Mouse (Mus musculus) spleen, postnatal 10 days (tissue): ENCODE data around the gene Cfap77.

Experiments used
- DNase-seq, 2 experiments: peaks; one replicate each; pipeline ENCODE4 v3.0.0; 2021 to 2022; ENCODE audit warnings: low spot score in 2 of 2

Cfap77 gene

DNA sequence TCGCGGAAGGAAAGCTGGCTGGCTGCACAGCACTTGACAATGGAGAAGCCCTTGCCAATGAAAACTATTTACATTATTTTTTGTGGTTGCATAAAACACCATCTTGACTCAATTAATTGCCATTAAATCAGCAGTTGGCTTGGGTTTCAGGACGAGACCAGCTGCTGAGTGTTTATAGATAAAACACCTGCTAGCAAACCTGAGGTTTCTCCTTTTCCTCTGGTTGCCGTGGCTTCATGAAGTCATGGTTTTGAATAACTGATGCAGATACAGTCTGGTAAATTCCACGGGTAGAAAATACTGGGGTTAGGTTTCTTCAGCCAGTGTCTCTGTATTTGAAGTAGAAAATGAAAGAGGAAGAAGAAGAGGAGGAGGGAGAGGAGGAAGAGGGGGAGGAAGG is 2.9 kb downstream of the Cfap77 start:
- no peak for DNase-seq

DNA sequence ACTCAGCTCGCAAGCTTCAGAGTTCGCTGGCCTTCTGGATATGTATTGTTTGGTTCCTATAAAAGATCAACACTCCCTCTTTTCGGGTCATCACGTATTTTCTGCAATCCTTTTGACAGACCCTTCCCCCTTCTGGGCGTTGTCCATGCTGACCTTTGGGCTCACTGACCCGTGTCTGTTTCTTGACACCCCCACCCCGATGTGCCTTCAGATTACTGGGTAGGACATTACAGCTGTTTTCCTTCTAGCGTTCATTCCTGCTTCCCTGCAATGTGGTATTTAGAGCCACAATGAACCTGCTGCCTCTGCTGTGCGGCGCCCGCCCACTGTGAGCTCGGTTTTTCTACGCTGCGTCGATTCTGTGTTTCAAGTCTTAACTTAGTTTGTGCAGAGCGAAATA is 8.7 kb downstream of the Cfap77 start:
- no peak for DNase-seq

DNA sequence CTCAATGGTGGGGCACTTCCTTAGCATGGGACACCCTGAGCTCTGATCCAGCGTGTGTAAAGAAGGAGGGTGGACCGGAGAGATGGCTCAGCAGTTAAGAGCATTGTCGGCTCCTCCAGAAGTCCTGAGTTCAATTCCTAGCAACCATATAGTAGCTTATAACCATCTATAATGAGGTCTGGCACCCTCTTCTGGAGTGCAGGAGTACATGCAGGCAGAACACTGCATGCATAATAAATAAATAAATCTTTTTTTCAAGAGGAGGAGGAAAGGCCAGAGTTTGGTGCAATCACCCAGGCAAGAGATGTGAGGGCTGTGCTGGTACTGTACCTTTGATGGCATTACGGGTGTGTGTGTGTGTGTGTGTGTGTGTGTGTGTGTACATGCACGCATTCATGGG is 12.7 kb downstream of the Cfap77 start:
- no peak for DNase-seq

DNA sequence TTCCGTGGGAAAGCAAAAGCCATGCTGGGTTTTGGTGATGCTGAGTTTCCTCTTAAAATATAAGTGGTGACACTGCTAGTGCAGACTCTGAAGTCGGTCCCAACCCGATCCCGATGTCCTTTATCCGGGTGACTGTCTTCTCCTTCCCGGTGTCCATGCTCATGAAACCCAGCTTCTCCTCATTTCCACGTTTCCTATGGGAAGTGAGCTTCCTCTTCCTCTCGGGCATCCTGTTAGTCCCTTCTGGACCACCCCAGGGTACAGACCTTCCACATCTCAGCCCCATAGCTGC is 13.4 kb downstream of the Cfap77 start:
- no peak for DNase-seq

DNA sequence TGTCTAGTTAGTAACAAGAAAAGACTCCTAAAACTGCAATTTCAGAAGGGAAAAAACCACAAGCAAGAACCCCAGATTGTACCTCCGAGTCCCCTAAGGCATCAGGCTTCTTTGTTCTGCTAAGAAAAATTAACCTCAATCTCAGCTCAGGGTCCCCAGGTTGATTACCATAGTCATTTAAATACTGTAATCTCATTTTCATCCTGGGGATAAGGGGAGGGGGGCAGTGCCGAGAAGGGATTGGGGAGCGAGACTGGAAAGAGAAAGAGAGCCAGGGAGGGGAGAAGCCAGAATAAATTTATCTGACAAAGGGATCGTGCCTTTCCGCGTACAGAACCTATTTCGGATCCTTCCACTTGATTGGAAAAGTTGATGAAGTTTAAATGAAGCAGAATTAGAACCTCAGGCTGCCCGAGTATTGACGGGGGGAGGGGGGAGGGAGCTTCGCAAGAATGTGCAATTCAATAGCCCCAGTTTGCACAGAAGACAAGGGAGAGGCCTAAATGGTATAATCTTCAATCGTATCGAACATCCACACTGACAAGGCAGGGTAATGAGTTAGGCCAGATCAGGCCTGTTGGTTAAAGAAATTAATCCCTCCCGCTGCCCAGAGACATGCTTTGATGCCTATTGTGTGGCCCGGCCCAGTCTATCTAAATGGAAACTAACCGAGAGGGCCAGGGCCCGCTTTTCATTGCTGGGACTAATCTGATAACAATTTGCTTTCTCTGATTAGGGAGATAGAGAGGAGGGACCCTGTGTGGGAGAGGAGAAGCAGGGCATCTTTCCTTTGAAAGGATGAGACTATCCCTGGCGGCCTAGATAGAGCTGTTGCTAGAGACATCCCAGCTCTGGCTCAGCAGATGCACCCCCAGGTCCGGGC is 14.0 kb downstream of the Cfap77 start:
- DNase-seq: no peak

DNA sequence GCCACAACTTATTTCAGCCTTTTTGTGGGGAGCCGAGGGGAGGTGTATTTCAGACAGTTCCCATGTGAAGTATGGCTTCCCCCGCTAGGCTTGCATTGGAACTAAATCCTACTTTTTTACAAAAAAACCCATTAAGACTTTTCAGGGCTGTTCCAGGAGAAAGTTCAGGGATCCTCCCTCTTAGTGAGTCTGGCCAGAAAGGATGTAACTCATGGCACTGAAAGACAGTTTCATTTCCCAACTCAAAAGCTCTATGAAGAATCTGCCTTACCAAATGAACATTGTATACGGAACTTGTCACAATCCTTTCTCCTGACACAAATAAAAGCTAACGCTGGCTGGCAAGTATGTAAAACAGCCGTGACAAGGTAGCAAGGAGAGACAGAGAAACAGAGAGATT is 15.1 kb downstream of the Cfap77 start:
- no peak for DNase-seq

DNA sequence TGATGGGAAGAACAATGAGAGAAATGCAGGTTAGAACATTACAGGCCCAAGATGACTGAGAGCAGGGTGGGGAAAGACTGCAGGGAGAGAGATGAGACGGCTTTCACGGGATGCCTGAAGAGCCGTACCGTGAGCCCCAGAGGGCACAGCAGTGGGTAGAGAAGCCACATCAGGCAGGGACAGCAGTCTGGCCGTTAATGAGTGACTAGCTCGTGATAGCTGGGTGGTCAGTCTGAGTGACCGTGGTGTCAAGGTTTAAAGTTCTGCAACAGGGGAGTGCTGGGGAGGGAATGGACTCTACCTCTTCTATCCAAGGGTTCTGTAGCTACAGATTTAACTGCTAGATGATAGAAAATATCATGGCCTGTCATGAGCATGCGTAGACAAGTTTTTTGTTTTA is 19.2 kb downstream of the Cfap77 start:
- no peak for DNase-seq

DNA sequence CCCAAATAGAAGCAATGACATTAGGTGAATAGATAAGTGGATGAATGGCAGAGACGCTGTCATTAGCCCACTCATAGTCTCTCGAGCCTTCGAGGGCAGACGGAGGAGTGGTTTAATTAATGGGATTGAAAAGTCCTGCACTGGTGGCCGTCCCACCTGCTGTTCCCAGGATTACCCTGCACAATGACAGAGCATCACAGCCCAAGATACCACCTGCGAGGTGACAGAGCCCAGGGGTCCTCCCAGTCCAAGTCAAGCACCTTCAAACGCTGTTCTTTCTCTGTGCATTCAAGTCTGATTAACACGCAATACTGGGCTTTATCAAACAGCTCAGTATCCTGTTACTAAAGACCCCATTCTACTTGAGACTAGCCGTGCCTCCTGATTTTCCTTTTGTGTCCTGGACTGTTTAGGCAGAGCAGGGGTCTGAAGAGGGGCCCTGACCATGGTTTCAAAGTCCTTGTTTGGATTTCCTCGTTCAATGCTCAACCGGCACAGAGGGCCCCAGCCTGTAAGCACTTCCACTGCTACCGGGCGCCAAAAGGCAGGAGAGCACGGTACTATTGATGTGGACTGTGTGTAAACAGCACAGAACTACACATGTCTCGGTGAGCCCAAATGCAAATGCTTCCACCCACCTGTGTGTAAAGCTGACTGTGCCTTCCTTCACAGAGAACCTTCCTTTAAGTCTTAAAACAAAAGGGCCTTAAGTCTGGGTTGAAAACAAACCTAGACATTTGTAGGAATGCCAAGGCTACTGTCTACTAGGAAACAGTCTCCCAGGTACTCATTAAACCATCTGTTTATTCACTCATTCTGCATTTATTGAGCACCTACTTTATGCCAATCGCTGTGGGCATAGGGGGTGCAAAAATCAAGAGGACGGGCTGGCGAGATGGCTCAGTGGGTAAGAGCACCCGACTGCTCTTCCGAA is 20.1 kb downstream of the Cfap77 start:
- no peak for DNase-seq

DNA sequence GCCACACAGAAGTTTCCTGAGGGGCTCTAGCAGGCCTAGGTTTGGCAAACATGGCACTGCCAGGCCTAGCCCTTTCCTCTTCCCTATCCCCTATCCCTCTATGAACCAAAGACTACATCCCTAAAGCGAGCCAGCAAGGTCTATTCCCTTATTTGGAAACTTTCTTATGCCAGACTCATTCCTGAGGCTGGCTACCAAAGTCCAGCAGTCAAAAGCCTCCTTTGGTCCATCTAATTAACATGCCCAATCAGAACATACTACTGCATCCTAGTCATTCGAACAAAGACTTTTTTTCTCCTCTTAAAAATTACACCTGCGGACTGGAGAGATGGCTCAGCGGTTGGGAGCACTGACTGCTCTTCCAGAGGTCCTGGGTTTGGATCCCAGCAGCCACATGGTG is 22.9 kb downstream of the Cfap77 start:
- no peak for DNase-seq

DNA sequence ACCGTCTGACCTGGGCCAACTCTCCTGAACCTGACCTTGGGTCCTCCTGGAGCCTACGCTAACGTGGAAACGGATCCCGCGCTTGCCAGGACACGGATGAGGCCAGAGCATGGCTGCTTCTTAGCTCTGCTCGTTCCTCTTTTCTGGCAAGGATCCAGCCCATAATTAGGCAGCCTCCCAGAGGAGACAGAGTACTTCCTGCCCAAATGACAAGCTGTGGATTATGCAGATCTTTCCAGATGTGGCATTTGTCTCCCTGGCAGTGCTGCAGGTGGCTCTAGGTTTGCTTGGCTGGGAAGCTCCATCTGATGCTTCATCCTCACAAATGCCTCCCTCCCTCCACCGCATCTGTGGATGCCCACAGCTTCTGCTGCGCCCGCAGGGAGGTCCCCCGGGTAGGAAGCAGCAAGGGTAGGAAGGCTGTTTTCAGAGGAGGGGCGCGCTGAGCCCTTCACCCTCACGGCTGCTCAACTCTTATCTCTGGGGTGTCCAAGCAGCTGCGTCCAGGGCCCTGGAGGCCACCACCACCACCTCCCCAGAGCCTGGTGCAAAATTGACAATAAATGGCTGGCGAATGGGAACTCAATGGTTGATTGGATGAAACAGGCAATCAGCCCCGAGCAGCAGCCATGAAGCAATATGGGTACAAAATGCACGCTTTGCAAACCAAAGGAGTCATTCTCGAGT is 24.7 kb downstream of the Cfap77 start:
- DNase-seq: no peak

DNA sequence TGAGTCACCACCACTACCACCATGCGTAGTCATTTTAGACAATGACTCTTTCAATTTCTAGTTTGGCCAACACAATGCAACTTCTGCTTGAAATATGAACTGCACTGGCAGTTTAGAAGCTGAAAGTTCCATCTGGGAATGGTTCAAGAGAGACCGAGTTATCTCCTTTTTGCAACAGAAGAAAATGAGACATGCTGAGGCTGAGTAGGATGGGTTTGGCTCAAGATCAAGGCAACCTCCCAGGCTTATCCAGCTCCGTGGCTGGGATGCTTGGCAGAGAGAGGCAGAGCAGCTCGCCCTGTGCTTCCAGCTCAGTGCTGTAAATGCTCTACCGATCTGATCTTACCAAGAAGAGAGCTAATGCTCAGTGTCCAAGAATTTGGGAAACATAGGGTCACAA is 29.6 kb downstream of the Cfap77 start:
- DNase-seq: no peak

DNA sequence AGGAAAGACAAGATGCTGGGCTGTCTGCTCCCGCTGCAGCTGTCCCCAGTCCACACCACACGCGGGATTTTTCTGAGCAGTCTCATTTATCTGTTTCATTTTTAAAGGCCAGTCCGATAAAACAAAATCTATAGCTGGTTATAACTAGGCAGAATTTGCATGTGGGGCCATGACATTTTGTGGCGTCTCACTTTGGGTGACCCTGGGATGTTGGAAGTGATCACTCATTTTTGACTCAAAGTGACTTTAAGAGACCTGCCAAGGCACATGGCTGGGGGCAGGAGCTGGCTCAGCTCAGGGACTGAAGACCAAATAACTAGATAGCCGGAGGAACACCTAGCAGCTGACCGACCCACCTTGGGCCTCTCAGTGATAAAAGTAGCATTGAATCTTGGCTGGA is 31.9 kb downstream of the Cfap77 start:
- no peak for DNase-seq

DNA sequence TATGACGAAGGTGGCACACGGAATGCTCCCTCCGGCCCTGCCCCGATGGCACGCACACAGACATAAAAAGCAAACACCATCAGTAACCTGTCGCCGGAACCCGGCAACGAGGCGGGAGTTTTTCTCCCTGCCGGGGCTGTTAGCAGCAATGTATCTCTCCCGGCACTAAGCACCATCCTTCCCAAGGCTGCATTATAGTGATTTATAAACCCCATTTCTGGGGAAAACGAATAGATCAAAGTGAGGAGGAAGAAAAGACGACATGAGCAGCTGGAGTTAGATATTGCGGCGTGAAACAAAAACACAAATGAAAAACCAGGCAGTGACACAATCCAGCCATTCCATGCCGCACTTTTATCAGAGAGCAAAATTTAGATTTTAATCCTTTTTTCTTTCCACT is 33.8 kb downstream of the Cfap77 start:
- DNase-seq: no peak

DNA sequence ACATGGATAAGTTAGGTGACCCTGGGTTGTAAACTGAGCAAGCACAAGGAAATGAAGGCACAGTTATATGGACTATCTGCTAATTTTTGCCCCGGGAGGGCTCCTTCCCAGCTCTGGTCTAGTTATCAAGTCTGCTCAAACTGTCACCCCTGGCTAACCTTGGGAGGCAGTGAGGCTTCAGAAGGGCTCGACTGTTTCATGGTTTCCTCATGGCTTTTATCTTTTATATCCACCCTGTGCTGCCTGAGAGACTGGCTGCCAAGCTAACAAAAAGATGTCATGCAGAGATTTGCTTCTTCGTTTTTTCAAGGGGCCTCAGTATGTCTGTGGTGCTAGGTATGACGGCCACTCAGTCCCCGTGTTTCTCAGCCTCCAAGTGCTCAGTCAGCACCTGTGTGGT is 36.2 kb downstream of the Cfap77 start:
- no peak for DNase-seq

DNA sequence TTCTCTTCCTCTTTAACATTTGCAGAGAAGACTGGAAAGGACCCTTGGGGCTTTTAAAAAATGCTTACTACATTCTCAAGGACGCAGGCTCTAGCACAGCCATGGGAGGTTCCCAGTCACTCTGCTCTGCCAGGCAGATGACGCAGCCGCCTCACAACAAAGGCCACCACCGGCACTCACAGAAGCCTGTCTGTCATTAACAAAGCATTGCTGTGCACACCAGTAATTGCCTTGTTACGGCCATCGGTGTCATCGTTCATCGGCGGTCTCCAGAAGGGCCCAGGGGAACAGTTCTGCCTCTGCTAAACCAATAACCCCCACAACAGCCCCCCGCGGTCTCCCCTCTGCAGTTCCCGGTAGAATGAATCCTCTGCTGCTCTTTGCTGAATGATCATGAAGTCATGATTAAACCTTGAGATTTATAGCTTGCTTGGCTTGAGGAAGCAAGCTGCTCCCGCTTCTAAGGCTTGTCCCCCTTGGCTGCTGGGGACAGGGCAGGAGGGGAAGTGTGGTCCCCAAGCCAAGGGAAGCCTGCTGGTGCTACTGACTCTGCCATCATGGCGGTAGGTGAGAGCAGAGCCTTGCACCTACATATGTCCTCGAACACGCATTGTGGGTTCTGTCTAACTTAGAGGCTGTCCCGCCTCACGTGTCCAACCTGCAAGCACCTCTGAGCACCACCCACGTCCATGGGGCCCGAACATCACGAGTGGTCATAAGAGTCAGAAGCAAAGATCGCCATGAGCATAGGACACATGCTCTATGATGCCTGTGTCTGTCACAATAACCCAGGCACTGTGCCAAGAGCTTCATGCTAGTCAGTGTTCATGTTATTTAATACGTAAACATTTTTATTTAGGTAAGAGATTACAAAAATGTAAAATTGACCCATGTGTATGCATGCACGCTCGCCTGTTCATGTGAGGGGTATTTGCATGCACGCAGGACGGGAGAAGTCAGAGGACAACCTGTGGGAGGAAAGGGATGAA is 38.0 kb downstream of the Cfap77 start:
- no peak for DNase-seq

DNA sequence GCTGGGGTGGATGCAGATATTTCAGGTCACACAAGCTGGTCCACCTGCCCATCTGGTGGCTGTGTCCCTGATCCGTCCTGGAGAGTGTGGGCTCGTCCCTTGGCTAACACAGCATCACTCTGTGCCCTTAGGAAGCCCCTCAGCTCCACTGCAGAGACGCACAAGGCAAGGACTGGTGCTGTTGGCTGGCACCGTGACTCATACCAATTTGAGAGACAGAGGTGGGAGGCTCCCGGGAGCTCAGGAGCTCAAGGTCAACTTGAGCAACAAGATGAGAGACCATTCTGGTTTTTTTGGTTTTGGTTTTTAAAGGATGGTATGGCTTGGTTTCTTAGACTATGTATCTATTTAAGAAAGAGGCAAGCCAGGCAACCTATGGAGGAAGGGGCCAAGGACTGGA is 42.3 kb downstream of the Cfap77 start:
- DNase-seq: no peak

DNA sequence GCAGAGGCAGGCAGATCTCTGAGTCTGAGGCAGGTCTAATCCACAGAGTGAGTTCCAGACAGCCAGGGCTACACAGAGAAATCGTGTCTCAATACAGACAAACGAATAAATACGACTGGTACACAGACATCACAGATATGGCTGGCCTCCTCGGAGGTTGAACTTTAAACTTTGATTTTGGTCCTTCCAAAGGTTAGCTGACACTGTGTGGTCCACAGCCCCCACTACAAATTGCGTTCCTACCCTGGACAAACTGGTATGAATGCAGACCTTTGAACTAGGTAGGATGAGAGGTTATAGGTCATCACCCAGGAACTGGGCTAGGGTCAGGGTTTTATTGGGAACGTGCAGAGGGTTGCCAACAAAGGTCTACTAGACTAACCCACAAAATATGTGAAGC is 47.2 kb downstream of the Cfap77 start:
- no peak for DNase-seq

DNA sequence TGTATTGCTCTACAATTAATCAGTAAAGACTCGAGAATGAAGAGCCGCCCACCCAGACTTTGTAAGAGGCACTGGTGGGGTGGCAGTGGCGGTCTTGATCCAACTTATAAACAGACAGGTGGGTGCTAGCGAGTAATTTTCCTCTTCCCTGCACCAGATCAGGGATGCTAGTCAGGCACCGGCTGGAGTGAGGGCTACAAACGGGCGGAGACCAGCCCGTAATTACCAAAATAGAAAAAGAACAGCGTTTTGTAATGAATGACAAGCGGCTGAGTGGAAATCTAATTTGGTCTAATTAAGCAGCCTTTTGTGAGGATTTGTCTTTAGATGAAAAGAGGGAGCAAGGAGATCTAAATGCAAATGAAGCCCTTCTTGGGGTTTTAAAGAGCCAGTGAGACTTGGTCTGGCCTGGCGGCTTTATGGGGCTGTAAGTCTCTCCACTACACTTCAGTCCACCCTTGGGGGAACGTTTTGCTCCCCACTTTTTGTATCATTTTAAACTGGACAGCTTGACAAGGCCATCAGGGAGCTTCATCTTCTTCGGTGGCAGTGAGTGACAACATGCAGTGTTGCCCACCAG is 48.3 kb downstream of the Cfap77 start:
- DNase-seq: no peak

DNA sequence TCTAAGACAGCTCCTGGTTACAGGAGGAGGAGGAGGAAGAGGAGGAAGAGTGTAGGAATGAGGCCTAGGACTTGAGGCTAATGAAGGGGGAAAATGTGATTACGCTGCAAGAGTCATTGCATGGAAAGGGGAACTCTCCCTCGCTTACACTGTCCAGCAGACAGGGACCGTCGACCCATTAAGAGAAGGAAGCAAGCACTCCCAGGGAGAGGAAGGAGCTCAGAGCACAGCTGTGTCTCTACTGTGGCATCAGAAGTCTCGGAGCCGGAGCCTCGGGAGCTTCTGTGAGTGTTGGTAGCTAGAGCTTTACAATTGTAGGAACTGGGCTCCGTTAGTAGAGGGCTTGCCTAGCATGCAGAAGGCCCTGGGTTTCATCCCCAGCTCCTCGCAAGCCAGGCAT is 50.8 kb downstream of the Cfap77 start:
- no peak for DNase-seq

DNA sequence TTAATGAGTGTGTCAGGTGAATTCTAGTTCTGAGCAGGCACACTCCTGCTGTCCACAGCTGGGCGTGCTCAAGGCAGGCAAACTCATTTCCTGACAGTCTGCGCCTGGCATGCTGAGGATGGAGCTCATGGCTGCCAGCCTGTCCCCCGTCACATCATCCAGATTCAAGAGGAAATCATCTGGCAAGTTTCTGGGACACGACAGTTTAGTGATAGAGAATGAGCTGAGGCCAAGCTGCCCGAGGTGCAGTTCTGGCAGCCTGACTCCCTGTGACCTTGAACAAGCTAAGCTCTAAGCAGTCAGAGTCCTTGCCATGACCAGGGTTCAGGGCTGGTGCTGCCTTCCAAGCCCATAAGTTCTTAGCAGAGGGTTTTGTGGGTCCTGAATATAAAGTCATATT is 56.6 kb downstream of the Cfap77 start:
- DNase-seq: no peak
